Mouse (Mus musculus) megakaryocyte, embryonic 14.5 days (primary cell): ENCODE measurements around the gene Arntl2.

ENCODE experiments used
- FLI1 ChIP-seq: IDR thresholded peaks from 2 replicates; pipeline ENCODE4 v1.6.1; 2012; ENCODE audit warnings: low read length, inconsistent platforms, mixed read lengths
- GATA1 ChIP-seq: IDR thresholded peaks from 3 replicates; pipeline ENCODE4 v1.6.1; 2012; ENCODE audit warnings: mixed read lengths, low read length, inconsistent platforms, borderline replicate concordance

DNA sequence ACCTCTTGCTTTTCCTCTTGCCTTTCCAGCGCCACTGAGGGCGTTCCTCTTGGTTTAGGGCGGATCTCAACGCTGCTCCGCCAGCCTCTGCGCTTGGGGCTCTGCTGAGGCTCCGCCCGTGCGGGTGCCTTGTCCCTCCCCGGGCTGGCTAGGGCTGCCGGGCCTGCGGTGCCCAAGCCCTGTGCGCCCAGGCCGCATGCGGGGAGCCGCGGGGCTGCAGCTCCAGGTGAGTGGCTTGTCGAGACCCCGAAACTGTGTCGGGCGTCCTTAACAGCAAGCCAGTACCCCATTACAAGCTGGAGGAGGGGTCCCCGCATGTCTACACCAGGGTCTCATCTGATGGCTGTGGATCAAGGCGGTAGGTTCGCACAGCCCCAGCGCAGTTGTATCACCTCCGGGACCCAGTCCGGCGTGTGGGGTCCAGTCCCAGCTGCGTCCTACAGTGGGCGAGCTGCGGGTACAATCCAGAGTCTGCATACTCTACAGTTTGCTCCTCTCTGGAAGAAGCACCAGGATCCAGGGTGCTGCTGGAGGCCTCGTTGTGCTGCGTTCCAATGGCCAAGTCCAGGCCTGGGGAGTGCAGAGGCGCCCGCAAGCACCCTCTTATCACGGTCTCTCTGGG lies at the start of gene Arntl2:
- no peak for TF ChIP-seq GATA1
- TF ChIP-seq FLI1, result no peak
